Mouse (Mus musculus): Measurements from ENCODE around the gene Cers2.
A peak's percentile ranks its signal among the peaks of the same experiment; 100 is the strongest.
"Not testable (repeated sequence)": the region's sequence is repeated elsewhere in the genome, so short reads cannot be mapped to it uniquely, and the experiment has no call there.

Gene Cers2

DNA sequence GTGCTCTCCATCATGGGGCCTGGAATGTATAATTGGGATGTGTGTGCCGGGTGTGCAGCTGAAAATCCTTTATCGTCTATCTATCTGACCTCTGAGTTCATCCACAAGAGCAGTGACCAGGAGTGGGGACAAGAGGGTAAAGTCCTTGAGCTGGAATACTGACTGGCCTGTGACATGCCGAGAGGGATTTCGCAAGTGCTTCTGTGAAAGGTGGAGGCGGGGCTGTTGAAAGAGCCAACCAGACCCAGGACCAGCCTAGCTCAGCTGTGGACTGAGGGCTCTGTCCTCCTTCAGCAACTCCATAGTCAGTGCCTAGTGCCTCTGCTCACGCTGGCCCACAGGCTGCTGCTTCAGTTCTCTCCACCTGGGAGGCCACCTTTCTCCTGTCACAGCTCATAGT, 4.0 kb downstream of the Cers2 start:
- peak; percentile 38 for DNase-seq (ENCODE audit: low spot score)

DNA sequence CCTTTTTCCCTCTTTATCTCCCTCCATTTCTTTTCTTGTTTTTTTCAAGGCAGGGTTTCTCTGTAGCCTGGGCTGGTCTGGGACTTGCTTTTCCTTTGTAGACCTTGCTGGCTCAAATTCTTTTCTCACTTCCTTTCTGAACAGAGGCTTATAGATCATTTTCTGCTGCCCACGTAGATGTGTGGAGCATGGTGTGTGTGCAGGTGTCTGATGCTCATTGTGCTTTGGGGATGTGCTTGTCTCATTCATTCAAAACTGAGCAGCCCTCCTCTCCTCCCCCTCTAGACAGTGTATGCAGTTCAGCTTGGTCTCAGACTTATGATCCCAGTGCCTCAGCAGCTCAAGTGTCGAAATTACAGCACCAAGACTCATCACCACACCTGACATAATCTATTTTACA, 4.5 kb downstream of the Cers2 start:
- no peak for DNase-seq (ENCODE audit: low spot score)

DNA sequence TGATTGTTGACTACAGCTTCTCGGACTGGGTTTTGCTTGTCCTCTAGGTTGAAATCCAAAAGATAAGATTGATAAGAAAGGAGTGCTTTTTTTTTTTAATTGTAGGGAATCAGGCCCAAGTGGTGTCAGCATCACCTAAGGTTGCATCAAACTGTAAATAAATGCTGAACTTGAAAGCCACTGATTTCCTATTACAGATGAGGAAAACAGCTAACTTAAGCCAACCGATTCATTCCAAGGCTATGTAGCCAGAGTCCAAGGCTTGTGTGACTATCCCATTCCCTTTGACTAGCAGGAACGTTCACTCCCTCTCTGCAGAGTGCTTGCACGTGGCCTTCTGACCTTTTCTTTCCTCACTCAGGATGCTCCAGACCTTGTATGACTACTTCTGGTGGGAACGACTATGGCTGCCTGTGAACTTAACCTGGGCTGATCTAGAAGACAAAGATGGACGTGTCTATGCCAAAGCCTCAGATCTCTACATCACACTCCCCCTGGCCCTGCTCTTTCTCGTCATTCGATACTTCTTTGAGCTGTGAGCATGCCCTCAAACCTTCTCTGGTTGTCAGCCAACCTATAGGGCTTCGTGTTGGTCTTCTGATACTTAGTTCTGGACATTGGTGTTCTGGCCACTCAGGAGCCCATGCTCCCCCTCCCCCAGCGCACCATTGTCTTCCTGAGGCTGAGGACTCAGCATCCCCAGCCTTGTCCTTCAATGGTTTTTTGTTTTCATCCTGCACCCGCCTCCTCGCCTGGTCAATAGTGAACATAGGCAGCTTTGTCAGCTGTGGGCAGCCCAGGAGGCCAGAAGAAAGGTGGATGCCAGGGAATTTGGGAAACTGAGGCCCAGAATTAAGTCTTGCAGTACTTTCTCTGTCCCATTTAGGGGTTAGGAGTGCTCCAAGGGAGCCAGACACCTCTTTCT, 5.4 kb downstream of the Cers2 start:
- no peak for DNase-seq (ENCODE audit: low spot score)

DNA sequence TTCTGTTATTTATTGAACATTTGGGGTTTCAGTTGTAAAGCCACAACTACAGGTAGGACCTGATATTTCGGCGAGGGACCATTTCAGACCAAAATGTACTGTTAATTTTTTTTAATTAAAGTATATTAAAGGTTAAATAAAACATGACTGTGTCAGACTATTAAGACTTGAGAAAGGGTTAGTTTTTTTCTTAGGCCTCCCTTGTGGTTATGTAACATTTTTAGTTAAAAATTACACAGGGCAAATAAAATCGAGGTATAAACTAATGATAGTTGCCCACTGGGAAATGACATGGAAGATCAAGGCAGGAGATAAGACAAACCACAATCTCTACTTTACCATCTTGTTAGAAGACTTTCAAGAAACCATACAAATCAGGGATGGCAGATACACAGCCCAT, 8.8 kb downstream of the Cers2 start:
- DNase-seq (ENCODE audit: low spot score): no peak

DNA sequence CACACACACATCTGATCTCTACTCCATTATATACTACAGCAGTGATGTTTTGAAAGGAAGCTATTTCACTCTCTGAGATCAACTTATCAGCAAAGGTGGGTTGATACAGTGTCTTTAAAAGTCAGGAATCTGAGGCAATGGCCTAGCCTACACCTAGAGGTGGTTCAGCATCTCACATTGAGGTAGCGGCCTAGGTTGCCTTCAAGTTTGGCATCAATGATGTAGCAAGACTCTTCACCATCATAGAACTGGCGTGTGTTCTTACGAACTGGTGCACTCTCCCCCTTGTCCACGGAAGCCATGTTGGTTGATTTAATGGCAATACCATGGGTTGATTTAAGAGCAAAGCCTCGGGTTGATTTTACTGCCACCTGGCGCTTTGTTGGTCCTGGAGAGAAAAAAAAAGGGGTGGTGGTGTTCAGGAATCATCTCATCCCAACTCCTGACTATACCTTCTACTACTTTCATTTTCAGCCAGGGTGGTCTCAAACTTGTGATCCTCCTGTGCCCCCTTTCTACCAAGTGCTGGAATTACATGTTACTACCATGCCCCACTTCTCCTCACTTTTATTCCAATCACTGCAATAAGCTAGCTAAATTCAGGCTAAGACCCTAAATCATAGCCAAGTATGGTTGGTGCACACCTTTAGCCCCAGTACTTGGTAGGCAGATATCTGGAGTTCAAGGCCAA, 10.0 kb downstream of the Cers2 start:
- no peak for DNase-seq (ENCODE audit: low spot score)

DNA sequence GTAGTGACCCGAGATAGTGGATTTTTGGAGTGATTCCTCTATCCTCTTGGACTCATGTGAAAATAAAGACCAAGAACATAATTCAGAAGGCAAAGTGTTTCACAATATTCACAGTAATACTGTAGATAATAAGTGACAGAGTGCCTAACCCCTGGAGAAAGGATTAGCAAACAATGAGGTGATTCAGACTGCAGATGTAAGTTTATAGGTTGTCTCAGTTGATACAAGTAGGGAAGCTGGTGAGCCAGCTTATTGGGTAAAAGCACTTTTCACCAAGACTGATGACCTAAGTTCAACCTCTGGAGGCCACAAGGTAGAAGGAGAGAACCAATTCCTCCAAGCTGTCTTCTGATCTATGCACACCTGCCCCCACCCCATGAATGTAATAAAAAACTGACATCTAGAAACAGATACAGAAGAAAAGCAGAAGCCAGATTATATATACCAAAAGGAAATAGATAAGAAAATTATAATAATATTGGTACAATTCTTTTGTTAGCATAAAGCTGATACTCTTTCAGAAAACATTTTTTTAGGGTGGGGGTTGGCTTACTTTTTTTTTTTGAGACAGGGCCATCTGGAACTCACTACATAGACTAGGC, 14.3 kb downstream of the Cers2 start:
- no peak for DNase-seq (ENCODE audit: low spot score)

DNA sequence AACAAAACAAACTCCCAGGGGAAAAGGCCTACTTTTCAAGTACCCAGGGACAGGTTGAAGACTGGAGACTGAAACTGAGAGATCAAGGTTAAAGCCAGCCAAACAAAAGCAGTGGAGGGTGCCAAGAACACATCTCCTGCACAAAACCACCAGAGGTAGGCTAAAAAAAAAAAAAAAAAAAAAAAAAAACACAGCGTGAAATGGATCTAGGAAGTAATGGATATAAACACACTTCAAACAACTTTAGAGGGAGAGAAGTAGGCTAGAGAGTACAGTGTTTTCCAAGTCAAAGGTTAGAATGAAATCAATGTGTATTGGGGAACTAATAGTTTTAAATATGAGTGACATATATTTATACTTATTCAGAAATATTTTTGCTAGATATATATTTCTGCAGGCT, 16.9 kb downstream of the Cers2 start:
- no peak for DNase-seq (ENCODE audit: low spot score)

DNA sequence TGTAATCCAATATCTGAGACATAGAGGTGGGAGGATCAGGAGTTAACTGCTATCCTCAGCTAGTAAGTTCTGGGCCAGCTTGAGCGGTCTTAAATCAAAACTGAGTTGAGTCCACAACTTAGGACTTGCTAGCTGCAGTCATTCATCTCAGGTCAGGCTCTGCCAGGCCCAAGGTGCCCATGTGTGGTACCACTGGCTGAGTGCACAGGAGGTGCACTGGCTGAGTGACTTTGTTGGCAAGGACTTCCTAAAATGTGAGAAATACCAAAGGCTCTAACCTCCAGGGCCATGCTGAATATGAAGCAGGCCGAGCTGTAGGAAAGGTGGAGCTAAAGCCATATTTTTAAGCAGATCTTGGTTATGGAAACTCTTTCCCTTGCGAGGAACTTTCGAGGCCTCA, 22.8 kb downstream of the Cers2 start:
- no peak for DNase-seq (ENCODE audit: low spot score)

DNA sequence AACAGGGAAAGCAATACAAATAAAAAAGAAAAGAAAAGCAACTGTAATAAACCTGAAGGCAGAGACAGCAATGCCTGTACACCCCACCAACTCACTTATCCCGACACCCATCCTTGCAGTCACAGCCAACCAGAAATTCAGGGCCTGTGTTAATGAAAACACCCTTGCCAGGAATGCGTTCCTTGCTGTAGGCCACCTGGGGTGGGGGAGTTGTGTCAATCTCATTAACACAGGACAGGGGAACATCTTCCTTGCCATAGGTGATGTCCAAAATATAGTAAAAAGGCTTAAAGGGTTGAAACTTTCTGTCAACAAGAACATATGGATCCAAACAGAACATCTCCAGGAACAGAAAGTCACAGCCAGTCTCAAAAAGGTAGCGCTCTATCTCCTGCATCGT, 23.7 kb downstream of the Cers2 start:
- no peak for DNase-seq (ENCODE audit: low spot score)

DNA sequence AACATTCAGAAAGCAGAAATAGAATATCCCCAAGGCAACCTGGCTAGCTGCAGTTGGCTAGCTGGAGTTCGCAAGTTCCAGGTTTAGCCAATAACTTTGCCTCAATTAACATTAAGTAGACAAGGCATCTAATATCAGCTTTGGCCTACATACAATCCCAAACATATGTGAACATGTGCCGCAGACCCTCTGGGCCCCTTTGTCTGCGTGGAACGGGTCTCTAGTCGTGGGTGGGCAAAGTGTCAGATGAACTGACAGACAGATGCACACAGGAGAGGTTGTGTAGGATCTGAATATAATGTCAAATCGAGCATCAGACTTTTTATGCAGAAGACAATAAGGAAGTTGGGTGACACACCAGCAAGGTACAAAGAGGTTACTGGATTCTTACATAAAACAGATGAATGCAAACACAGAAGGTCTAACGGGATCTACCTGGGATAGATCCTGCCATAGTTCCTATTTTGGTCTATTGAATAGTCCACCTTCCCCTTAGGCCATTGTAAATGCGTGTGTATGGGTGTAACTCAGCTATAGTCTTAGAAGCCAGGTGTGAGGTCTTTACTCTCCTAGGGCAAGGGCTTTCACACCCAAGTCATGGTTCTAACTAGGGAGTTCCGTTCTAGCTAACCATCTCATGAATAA, 28.9 kb downstream of the Cers2 start:
- DNase-seq (ENCODE audit: low spot score): not testable (repeated sequence)

DNA sequence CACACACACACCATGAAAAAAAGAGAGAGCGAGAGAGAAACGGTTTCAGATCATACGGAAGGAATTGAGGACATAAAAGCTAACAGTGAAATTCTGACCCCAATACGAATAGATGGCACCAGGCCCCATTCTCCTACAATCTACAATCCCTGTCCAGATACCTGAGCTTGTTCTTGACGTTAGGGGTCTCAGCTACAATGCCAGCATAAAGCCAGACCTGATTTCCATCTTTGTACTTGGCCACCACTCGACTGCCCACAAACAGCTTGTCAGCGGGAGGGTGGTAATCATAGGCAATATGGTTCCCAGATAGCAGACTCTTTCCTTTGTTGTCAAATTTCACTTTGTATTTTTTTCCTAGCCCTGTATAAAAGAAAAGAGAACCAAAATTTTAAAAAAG, 31.9 kb downstream of the Cers2 start:
- DNase-seq (ENCODE audit: low spot score): no peak

DNA sequence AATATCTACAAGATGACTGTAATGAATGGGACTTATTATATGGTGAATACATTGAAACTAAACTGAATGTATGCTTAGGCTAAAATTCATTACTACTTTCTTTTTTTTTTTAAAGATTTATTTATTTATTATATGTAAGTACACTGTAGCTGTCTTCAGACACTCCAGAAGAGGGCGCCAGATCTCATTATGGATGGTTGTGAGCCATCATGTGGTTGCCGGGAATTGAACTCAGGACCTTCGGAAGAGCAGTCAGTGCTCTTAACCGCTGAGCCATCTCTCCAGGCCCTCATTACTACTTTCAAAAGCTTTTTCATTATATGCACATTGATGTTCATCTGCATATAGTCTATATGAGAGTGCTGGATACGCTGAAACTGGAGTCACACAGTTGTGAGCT, 33.8 kb downstream of the Cers2 start:
- not testable (repeated sequence) for DNase-seq (ENCODE audit: low spot score)

DNA sequence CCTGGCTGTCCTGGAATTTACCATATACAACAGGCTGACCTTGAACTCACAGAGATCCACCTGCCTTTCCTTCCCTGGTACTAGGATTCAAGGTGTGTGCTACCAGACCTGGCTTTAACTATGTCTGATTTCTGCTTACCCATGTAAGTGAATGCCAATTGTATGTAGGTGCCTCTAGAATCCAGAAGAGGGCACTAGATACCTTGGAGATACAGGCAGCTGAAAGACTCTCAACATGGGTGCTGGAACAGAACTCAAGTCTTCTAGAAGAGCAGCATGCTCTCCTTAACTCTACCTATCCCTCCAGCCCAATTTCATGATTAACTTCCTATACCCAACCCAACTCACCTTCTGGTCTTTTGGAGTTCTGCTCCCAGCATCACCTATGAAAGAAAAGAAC, 34.9 kb downstream of the Cers2 start:
- DNase-seq (ENCODE audit: low spot score): no peak

DNA sequence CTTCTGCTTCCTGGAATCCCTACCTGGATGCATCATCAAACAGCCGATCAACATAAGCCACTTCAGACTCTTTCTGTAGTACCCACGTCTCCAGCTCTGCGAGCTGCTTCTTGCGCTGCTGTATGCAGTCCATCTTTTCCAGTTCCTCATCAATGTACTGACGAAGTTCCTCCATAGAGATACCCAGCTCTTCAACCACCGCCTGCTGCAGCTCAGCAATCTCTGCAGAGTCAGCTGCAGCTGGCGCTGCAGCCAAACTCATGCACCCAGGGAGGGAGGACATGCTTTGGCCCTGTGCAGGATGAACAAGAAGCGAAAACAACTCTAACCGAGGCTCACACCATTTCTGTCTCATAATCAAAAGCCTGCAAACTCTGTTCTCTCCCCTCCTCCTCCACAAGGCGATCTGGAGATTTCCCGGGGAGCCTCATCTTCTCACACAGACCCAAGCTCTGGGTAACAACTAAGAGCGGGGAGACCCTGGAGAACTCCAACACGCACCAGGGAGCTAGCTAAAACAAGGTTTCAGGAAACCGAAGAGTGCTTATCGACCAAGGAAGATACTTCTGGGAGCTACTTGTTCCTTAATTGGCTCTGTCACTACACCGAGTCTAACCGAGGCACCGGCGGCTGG, 41.4 kb downstream of the Cers2 start:
- not testable (repeated sequence) for DNase-seq (ENCODE audit: low spot score)

DNA sequence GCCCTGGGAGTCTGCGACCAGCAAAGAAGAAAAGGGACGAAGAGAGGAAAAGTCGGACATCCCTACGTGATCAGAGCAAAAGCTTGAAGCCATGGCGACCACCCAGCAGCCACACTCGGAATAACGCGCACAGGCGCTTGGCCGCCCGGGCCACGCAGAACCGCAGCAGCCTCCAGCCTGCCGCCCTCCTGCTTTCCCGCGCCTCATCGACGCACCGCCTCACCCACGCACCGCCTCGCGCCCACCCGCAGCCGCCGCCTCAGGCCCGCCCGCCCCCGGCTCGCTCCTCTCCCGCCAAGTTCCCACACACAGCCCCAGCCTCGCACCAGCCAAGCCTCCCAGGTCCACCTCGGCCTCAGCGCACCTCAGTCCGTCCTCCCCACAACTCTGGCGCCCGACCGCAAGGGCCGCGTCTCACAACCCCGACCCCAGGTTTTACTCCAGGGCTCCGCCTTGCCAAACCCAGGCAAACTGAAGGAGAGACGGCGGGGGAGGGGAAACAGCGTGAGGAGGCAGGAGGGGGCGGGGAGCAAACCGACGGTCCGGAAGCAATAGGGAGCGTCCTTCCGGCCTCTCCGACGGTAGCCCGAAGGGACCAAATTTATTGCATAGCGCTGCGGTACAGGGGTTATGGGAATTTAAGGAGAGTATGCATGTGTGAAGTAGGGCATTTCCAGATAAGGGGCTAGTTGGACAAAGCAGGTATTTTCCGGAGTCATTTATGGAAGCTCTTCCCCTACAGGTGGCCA, 42.3 kb downstream of the Cers2 start, which contains the start of gene Setdb1:
Gene Setdb1 (minus strand): TSS at position 502 of the 749 bp plus-strand sequence.
- DNase-seq (ENCODE audit: low spot score): peak; percentile 92

DNA sequence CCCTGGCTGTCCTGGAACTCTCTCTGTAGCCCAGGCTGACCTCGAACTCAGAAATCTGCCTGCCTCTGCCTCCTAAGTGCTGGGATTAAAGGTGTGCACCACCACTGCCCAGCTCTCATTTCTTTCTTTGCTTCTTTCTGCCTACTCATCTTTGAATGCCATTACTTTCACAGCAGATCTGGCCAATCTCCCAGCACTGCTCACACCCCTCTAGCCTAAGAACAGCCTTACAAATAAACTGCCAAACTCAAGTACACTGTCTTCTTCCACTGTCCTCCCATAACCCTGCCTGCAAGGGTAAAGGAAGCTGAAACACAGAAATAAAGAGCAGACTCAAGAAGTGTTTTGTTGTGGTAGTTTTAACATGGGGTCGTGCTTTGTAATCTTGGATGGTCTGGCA, 43.2 kb downstream of the Cers2 start:
- no peak for DNase-seq (ENCODE audit: low spot score)

DNA sequence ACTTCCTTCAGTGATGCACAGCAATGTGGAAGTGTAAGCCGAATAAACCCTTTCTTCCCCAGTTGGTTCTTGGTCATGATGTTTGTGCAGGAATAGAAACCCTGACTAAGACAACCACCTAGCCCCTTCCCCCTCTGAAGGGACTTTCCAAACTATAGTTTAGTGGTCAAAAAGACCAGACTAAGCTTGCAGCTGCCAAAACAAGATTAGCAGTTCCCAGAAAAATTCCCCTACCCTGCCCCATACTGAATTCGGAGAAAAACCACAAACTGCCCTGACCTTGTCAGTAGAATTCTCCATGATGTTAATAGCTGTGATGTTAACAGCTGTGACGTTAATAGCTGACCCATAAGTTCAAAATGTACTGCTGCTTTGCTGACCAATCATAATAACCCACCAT, 45.7 kb downstream of the Cers2 start:
- not testable (repeated sequence) for DNase-seq (ENCODE audit: low spot score)

DNA sequence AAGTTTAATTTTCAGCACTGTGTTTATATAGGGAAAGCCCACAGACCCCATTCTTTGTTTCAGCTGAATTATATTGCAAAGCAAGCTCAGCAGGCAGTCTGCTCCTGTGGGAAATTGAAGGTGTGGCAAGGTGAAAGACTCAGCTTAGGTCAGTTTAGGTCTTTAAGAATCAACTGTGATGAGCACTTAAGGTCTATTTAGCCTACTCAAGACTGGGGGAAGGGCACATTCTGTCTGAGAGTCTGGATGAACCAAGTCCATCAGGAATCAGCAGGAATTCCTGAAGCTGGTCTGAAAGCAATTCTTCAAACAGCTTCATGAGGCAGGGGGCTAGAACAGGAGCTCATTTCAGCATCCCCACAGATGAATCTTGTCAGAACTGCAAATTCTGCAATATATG, 55.5 kb downstream of the Cers2 start:
- DNase-seq (ENCODE audit: low spot score): no peak
